Mouse (Mus musculus): ENCODE data around the gene Dcaf7. TPM values are rescaled to one million over a fixed set of nuclear protein-coding genes. Genes with fewer than 3 reads are reported as not detected.

Gene Dcaf7
- polyA plus RNA-seq (2015; fragmentation: Nextera tagmentation; extraction: Ambion mirVana) = 117 and 140 TPM in 2 replicates

DNA sequence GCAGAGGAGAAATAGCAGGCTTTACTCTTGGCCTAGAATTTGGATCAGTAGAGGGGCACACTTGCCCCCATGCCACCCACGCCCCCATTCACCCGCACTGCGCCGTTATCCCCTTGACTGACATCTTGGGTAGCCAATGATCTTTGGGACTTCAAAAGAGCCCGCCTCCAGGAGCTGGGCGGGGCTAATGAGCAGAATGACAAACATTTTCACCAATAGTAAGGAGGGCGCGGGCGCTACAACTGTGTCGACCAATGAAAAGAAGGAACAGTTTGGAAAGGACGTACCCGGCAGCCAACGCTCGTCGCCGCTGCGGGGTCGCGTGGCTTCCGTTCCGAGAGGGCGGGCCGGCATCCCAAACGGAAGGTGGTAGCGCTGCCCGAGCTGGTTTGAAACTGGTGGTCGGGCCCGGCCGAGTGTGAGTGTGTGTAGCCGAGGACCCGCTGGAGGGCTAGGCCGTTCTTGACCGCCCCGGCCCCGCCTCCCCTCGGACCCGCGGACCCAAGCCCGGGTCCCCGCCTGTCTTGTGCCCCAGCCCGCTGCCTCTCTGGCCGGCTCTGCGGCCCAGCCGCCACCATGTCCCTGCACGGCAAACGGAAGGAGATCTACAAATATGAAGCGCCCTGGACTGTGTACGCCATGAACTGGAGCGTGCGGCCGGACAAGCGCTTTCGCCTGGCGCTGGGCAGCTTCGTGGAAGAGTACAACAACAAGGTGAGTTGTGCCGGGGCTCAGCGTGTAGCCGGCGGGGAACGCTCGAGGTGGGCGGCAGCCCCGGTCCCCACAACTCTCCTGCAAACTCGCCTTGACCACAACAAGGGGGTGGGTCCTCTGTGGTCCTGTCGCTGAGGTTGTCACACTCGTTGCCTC, at the start of gene Dcaf7:
Gene Dcaf7 (plus strand): TSS at position 325 of the 870 bp plus-strand sequence.

DNA sequence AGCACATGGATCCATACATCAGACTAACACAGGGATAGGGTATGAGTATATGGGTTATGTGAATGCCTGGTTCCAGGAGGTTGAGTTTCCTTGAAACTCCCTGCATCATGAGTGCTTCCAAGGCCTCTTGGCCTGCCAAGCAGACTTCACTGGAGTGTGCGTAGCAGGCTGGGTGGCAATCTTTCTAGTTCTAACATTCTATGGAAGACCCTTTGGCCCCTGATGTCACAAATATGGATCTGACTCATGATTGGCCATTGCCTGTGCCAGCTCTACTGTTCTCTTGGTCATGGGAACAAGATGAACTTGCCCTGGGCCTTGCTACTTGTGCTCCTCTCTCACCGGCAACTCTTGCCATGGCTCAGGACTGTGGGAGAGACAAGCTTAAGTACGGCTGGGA, 42.3 kb upstream of the Dcaf7 start, which contains the start of gene Ace3:
Gene Ace3 (plus strand): TSS at position 301 of the 400 bp plus-strand sequence.

DNA sequence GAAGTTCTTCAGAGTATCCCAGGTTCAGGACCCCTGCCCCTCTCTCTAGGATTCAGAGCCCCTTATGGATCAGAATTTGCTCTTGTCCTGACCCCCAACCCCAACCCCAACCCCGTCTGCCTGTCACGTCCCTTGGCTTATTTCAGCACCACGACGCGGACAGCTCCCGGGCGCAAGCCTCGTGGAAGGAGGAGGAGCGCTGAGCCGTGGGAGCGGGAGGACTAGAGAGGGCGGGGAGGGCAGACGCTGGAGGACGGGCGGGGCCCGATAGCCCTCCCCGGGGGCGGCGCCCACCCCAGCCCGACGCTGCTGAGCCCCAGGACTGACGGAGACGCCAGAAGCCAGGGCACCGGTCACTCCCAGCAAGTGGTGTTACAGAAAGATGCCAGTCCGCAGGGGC, 28.9 kb upstream of the Dcaf7 start, which contains the start of gene Kcnh6:
Gene Kcnh6 (plus strand): TSS at position 304 of the 400 bp plus-strand sequence.

DNA sequence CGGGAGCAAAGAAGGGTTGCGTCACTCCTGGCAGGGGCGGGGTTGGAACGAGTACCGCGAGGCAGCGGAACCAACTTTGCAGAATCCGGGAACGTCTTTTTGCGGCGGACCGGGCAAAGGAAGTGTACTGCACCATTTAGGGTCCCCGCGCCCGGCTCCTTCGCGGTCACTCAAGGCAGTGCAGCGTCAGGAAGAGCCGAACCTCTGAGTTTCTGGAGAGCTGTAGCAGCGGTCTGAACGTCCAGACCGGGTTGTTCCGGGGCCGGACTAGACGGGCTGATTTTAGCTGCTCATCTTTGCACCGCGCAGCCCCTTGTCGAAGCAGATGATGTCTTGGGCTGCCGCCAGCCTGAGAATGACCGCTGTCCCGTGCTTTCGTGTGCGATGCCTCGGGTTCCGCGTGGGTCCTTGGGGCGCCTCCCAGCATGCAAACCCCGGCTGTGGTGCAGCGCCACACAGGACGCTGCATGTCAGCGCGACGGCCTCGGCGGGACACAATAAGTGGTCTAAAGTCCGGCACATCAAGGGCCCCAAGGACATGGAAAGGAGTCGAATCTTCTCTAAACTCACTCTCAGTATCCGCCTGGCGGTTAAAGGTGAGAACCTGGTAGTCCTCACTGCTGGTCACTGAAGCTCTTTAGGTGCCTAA, 29.4 kb downstream of the Dcaf7 start, which contains the start of gene Taco1:
Gene Taco1 (plus strand): TSS at position 139 of the 649 bp plus-strand sequence.

DNA sequence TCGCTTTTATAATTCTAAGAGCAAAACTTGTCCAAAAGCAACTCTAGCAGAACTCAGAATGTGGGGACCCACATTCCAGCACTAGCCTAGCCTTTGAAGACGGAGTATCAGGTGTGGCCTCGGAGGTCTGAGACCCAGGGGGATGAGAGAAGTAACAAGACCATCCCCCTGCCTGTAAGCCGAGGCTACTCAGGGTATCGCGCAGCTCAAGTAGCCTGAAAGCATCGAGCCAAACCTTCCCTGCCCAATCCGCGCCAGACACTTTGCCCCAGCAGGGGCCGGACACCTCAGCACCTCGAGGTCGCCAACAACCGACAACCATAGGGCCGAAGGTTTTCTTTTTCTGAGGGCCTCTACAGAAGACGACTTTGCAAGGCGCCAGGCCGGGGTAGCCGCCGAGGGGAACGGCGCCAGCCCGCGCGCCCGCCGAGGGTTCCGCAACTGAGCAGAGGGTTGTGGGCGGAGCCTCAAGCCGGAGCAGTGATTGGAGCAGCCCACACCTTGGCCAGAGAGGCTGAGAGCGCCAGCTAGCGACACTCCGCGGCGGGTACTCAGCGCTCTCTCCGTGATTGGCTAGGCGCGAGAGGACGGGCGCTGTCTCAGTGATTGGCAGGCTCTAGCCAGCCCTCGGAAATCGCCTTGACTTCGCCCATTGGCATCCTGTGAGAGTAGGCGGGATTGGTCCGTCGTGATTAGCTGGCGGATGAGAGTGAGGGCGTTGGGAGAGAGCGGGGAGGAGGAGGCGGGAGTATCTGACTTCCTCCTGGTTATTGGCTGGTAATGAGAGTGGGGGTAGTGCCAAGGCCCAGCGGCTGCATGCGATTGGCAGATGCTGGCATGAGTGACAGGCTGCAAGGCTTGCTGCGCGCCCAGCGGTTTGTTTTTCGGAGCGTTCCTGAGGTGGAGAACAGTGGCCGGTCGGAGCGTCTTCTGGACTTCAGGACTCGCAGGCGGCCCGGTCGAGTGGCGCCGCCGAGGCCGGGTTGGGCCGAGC, 47.3 kb downstream of the Dcaf7 start, which contains the start of gene Map3k3:
Gene Map3k3 (plus strand): TSS at position 906 of the 994 bp plus-strand sequence.

Other genes starting within 250 kb of the Dcaf7 start
- gene Cyb561, start 83.5 kb upstream of the Dcaf7 start, polyA plus RNA-seq (2015; fragmentation: Nextera tagmentation; extraction: Ambion mirVana) = 33.6 and 35.0 TPM in 2 replicates
- gene Ace, start 68.9 kb upstream of the Dcaf7 start, polyA plus RNA-seq (2015; fragmentation: Nextera tagmentation; extraction: Ambion mirVana) = 7.6 and 8.0 TPM in 2 replicates
- 0.10 TPM in 1 of 2 replicates, not detected in the other for gene Ace3, start 42.2 kb upstream of the Dcaf7 start, polyA plus RNA-seq (2015; fragmentation: Nextera tagmentation; extraction: Ambion mirVana)
- 2.5 and 3.9 TPM in 2 replicates for gene Kcnh6, start 28.7 kb upstream of the Dcaf7 start, polyA plus RNA-seq (2015; fragmentation: Nextera tagmentation; extraction: Ambion mirVana)
- 7.3 and 7.4 TPM in 2 replicates for gene Taco1, start 29.2 kb downstream of the Dcaf7 start, polyA plus RNA-seq (2015; fragmentation: Nextera tagmentation; extraction: Ambion mirVana)
- gene Map3k3, start 47.7 kb downstream of the Dcaf7 start, polyA plus RNA-seq (2015; fragmentation: Nextera tagmentation; extraction: Ambion mirVana) = 11.0 and 12.1 TPM in 2 replicates
- not detected in 2 replicates for gene Gm10840, start 124.0 kb downstream of the Dcaf7 start, polyA plus RNA-seq (2015; fragmentation: Nextera tagmentation; extraction: Ambion mirVana)
- 104 and 107 TPM in 2 replicates for gene Limd2, start 124.0 kb downstream of the Dcaf7 start, polyA plus RNA-seq (2015; fragmentation: Nextera tagmentation; extraction: Ambion mirVana)
- gene Strada, start 165.3 kb downstream of the Dcaf7 start, polyA plus RNA-seq (2015; fragmentation: Nextera tagmentation; extraction: Ambion mirVana) = 24.1 and 24.5 TPM in 2 replicates
- gene Ccdc47, start 179.5 kb downstream of the Dcaf7 start, polyA plus RNA-seq (2015; fragmentation: Nextera tagmentation; extraction: Ambion mirVana) = 73.1 and 80.1 TPM in 2 replicates
- 52.9 and 54.4 TPM in 2 replicates for gene Ddx42, start 180.1 kb downstream of the Dcaf7 start, polyA plus RNA-seq (2015; fragmentation: Nextera tagmentation; extraction: Ambion mirVana)
- 26.2 and 28.3 TPM in 2 replicates for gene Ftsj3, start 219.2 kb downstream of the Dcaf7 start, polyA plus RNA-seq (2015; fragmentation: Nextera tagmentation; extraction: Ambion mirVana)
- gene Psmc5, start 219.3 kb downstream of the Dcaf7 start, polyA plus RNA-seq (2015; fragmentation: Nextera tagmentation; extraction: Ambion mirVana) = 291 and 312 TPM in 2 replicates
- gene Smarcd2, start 236.1 kb downstream of the Dcaf7 start, polyA plus RNA-seq (2015; fragmentation: Nextera tagmentation; extraction: Ambion mirVana) = 10.6 and 12.2 TPM in 2 replicates
- gene Tcam1, start 239.8 kb downstream of the Dcaf7 start, polyA plus RNA-seq (2015; fragmentation: Nextera tagmentation; extraction: Ambion mirVana) = 0.14 TPM in 1 of 2 replicates, not detected in the other

Data from neural tube, postnatal 0 days (tissue).